Mouse (Mus musculus): ENCODE data around the gene Ift140.

Gene Ift140

GRCm38 (mm10) chr17:25015655-25016291 lies at the start of gene Ift140, which contains the start of gene Cramp1l:
TSS of gene Ift140 (plus strand) at chr17:25016085.
TSS of gene Cramp1l (minus strand) at chr17:25015788.
- peak; percentile 100 for DNase-seq

- no peak for DNase-seq
Observed at GRCm38 (mm10) chr17:24987221-24987620, 28.7 kb upstream of the Ift140 start.

- DNase-seq, result no peak
Observed at GRCm38 (mm10) chr17:24994721-24995120, 21.2 kb upstream of the Ift140 start.

GRCm38 (mm10) chr17:25005102-25005501 lies 10.8 kb upstream of the Ift140 start:
- no peak for DNase-seq

- no peak for DNase-seq
Observed at GRCm38 (mm10) chr17:25007480-25007879, 8.4 kb upstream of the Ift140 start.

- peak; percentile 48 for DNase-seq
Observed at GRCm38 (mm10) chr17:25013606-25014501, 2.0 kb upstream of the Ift140 start.

GRCm38 (mm10) chr17:25014841-25015570 lies 879 bp upstream of the Ift140 start:
- peak; percentile 65 for DNase-seq

- DNase-seq, result peak; percentile 87
Observed at GRCm38 (mm10) chr17:25016292-25017132, 627 bp downstream of the Ift140 start.

- DNase-seq, result peak; percentile 26
Observed at GRCm38 (mm10) chr17:25036183-25036582, 20.3 kb downstream of the Ift140 start.

- DNase-seq, result no peak
Observed at GRCm38 (mm10) chr17:25044879-25045278, 29.0 kb downstream of the Ift140 start.

- DNase-seq, result no peak
Observed at GRCm38 (mm10) chr17:25045281-25045680, 29.4 kb downstream of the Ift140 start.

GRCm38 (mm10) chr17:25047143-25047542 lies 31.3 kb downstream of the Ift140 start:
- no peak for DNase-seq

- no peak for DNase-seq
Observed at GRCm38 (mm10) chr17:25053274-25053673, 37.4 kb downstream of the Ift140 start.

- DNase-seq, result no peak
Observed at GRCm38 (mm10) chr17:25057041-25057440, 41.2 kb downstream of the Ift140 start.

GRCm38 (mm10) chr17:25063261-25063660 lies 47.4 kb downstream of the Ift140 start:
- DNase-seq, result no peak

GRCm38 (mm10) chr17:25063872-25064271 lies 48.0 kb downstream of the Ift140 start:
- no peak for DNase-seq

GRCm38 (mm10) chr17:25064351-25064750 lies 48.5 kb downstream of the Ift140 start:
- DNase-seq, result peak; percentile 84

- DNase-seq, result no peak
Observed at GRCm38 (mm10) chr17:25065189-25065588, 49.3 kb downstream of the Ift140 start.

- no peak for DNase-seq
Observed at GRCm38 (mm10) chr17:25066595-25066994, 50.7 kb downstream of the Ift140 start.

- peak; percentile 80 for DNase-seq
Observed at GRCm38 (mm10) chr17:25067442-25067851, 51.6 kb downstream of the Ift140 start.

GRCm38 (mm10) chr17:25068690-25069089 lies 52.8 kb downstream of the Ift140 start:
- DNase-seq, result no peak

- DNase-seq, result no peak
Observed at GRCm38 (mm10) chr17:25076906-25077305, 61.0 kb downstream of the Ift140 start.
